Mouse (Mus musculus) cerebellum, adult 2 months (tissue): ENCODE data around the gene Ibsp.

ENCODE experiments used
- CTCF ChIP-seq: fragments of 200-500 bp; IDR thresholded peaks from 2 replicates; pipeline ENCODE4 v1.5.1; 2011; ENCODE audit warnings: low read depth, mild to moderate bottlenecking, control low read depth, low read length, moderate library complexity, borderline replicate concordance; ENCODE audit not compliant: insufficient read depth
- POLR2A ChIP-seq: fragments of 200-500 bp; IDR thresholded peaks from 2 replicates; pipeline ENCODE4 v1.6.1; 2011; ENCODE audit warnings: low read length, control low read depth, borderline replicate concordance; ENCODE audit not compliant: insufficient read depth

DNA sequence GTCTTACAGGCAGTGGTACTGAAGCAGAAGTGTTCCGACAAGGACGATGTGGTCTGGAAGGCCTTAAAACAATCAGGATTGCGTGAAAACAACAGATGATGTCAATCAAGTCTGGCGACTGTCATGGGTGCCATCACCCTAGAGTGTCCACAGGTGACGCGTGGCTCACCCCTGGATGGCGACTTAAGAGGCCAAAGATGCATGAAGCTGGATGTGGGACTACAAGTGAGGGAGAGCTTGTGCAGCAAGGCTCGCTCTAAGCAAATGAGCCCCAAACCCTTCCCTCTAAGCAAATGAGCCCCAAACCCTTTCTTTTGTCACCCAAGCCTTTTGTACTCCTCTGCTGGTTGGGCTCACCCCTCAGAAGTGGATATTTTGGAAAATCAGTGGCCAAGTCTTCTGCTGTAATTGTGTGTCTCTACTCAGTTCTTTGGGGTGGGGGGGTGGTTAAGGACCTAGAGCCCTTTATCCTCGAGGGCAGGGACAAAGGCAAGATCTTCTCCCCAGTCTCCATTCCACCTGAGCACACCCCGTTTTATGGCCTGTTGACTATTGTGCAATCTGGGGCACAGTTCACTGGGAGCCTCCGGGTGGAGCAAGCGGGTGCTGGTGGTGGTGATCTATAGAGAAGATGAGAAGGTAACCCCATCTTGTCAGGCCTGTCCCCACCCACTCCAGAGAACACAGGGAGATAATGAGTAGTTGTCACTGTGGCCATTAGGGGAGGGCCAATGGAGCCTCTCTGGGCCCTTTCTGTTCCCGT is 35.8 kb upstream of the Ibsp start:
- TF ChIP-seq CTCF, result no peak
- no peak for TF ChIP-seq POLR2A
